Mouse (Mus musculus) MEL (cell line): ENCODE measurements around the gene Kdm4a. TPM values are rescaled to one million over a fixed set of nuclear protein-coding genes. Genes with fewer than 3 reads are reported as not detected.

Experiments
- DNase-seq: peaks from one replicate; pipeline ENCODE4 v3.0.0; 2011; ENCODE audit warnings: low read depth, low spot score
- H3K27ac ChIP-seq: 2 replicates; pipeline ENCODE4 v1.5.1; 2012; ENCODE audit warnings: low read depth, mild to moderate bottlenecking, control low read depth, low read length, moderate library complexity; ENCODE audit not compliant: control insufficient read depth
- H3K27me3 ChIP-seq, 2 experiments: fragments of 150-350 bp in 1 of 2; sonication (generic) in 1 of 2; 2 replicates each; pipeline ENCODE4 v1.6.1; 2012; ENCODE audit warnings: low read length in 2 of 2, mild to moderate bottlenecking in 2 of 2, improper control_type of control experiment in 1 of 2, moderate library complexity in 1 of 2; ENCODE audit not compliant: insufficient read depth in 2 of 2, control insufficient read depth in 1 of 2
- H3K36me3 ChIP-seq, 2 experiments: 2 replicates each; pipeline ENCODE4 v1.6.1; 2012 to 2014; ENCODE audit warnings: low read length in 2 of 2, improper control_type of control experiment in 1 of 2, inconsistent platforms in 1 of 2, mild to moderate bottlenecking in 1 of 2; ENCODE audit not compliant: insufficient read depth in 2 of 2, control insufficient read depth in 1 of 2
- H3K4me1 ChIP-seq, 2 experiments: fragments of 150-350 bp in 1 of 2; sonication (generic) in 1 of 2; 2 replicates each; pipeline ENCODE4 v1.6.1; 2012; ENCODE audit warnings: low read length in 2 of 2, improper control_type of control experiment in 1 of 2, mild to moderate bottlenecking in 1 of 2; ENCODE audit not compliant: insufficient read depth in 2 of 2, control insufficient read depth in 1 of 2
- H3K4me3 ChIP-seq, 2 experiments: fragments of 150-350 bp in 1 of 2; sonication (generic) in 1 of 2; 2 replicates each; pipeline ENCODE4 v1.5.1; 2012; ENCODE audit warnings: low read depth in 2 of 2, low read length in 2 of 2, mild to moderate bottlenecking in 2 of 2, moderate library complexity in 2 of 2, control low read depth in 1 of 2, improper control_type of control experiment in 1 of 2; ENCODE audit not compliant: control insufficient read depth in 1 of 2, insufficient read depth in 1 of 2
- H3K79me2 ChIP-seq: 2 replicates; pipeline ENCODE4 v1.6.1; 2012; ENCODE audit warnings: mild to moderate bottlenecking, low read length, moderate library complexity; ENCODE audit not compliant: control insufficient read depth, poor library complexity, insufficient read depth
- H3K9ac ChIP-seq: 2 replicates; pipeline ENCODE4 v1.6.1; 2012; ENCODE audit warnings: low read depth, mild to moderate bottlenecking, control low read depth, low read length, moderate library complexity; ENCODE audit not compliant: control insufficient read depth, poor library complexity, severe bottlenecking
- H3K9me3 ChIP-seq: fragments of 150-350 bp; sonication (generic); replicated peaks from 2 replicates; pipeline ENCODE4 v1.6.1; 2012; ENCODE audit warnings: mild to moderate bottlenecking, low read length, improper control_type of control experiment, moderate library complexity; ENCODE audit not compliant: insufficient read depth
- CHD1 ChIP-seq: IDR thresholded peaks from 2 replicates; pipeline ENCODE4 v1.6.1; 2012; ENCODE audit warnings: low read depth, mild to moderate bottlenecking, inconsistent platforms, low read length, improper control_type of control experiment
- CTCF ChIP-seq, 3 experiments: IDR thresholded peaks in 2 of 3; conservative IDR thresholded peaks in 1 of 3; 2 replicates each; pipeline ENCODE4 v1.5.1; 2011 to 2012; ENCODE audit warnings: low read length in 3 of 3, low read depth in 2 of 3, mild to moderate bottlenecking in 2 of 3, improper control_type of control experiment in 1 of 3, inconsistent platforms in 1 of 3, mixed read lengths in 1 of 3, moderate library complexity in 1 of 3; ENCODE audit not compliant: control insufficient read depth in 1 of 3, insufficient read depth in 1 of 3, poor library complexity in 1 of 3, severe bottlenecking in 1 of 3
- ETS1 ChIP-seq: IDR thresholded peaks from 2 replicates; pipeline ENCODE4 v1.6.1; 2012; ENCODE audit warnings: low read depth, mild to moderate bottlenecking, inconsistent platforms, low read length, improper control_type of control experiment, moderate library complexity
- GABPA ChIP-seq: IDR thresholded peaks from 2 replicates; pipeline ENCODE4 v1.6.1; 2012; ENCODE audit warnings: low read depth, mild to moderate bottlenecking, inconsistent platforms, low read length, improper control_type of control experiment, moderate library complexity
- GATA1 ChIP-seq: IDR thresholded peaks from 2 replicates; pipeline ENCODE4 v1.6.1; 2011; ENCODE audit warnings: low read depth, low read length, improper control_type of control experiment
- JUND ChIP-seq: IDR thresholded peaks from 2 replicates; pipeline ENCODE4 v1.6.1; 2011; ENCODE audit warnings: low read depth, mild to moderate bottlenecking, improper control_type of control experiment, low read length
- KAT2A ChIP-seq: conservative IDR thresholded peaks from 2 replicates; pipeline ENCODE4 v1.6.1; 2012; ENCODE audit warnings: low read depth, low read length, improper control_type of control experiment, inconsistent platforms
- MAFK ChIP-seq: IDR thresholded peaks from 2 replicates; pipeline ENCODE4 v1.6.1; 2011; ENCODE audit warnings: low read depth, mild to moderate bottlenecking, low read length, improper control_type of control experiment, borderline replicate concordance
- MAX ChIP-seq: IDR thresholded peaks from 2 replicates; pipeline ENCODE4 v1.6.1; 2011; ENCODE audit warnings: low read length, improper control_type of control experiment
- MEF2A ChIP-seq: IDR thresholded peaks from 2 replicates; pipeline ENCODE4 v1.6.1; 2014; ENCODE audit warnings: low read depth, mild to moderate bottlenecking, inconsistent platforms, low read length, improper control_type of control experiment; ENCODE audit not compliant: poor library complexity, insufficient replicate concordance, severe bottlenecking; ENCODE audit errors: extremely low read depth
- MYB ChIP-seq: IDR thresholded peaks from 2 replicates; pipeline ENCODE4 v1.6.1; 2011; ENCODE audit warnings: mild to moderate bottlenecking, low read depth, low read length, improper control_type of control experiment
- POLR2A ChIP-seq, 2 experiments: IDR thresholded peaks; 2 replicates each; pipeline ENCODE4 v1.6.1; 2011 to 2012; ENCODE audit warnings: low read length in 2 of 2, mild to moderate bottlenecking in 2 of 2, control low read depth in 1 of 2, improper control_type of control experiment in 1 of 2, low read depth in 1 of 2, moderate library complexity in 1 of 2; ENCODE audit not compliant: control insufficient read depth in 1 of 2, insufficient read depth in 1 of 2, poor library complexity in 1 of 2
- POLR2AphosphoS2 ChIP-seq: IDR thresholded peaks from 2 replicates; pipeline ENCODE4 v1.6.1; 2011; ENCODE audit warnings: low read length, improper control_type of control experiment
- POLR2AphosphoS5 ChIP-seq: IDR thresholded peaks from 2 replicates; pipeline ENCODE4 v1.6.1; 2012; ENCODE audit warnings: low read depth, borderline replicate concordance, mild to moderate bottlenecking, inconsistent platforms, low read length, moderate library complexity, mixed read lengths
- RAD21 ChIP-seq: IDR thresholded peaks from 2 replicates; pipeline ENCODE4 v1.6.1; 2011; ENCODE audit warnings: mild to moderate bottlenecking, low read depth, low read length, improper control_type of control experiment
- SIN3A ChIP-seq: IDR thresholded peaks from 2 replicates; pipeline ENCODE4 v1.6.1; 2012; ENCODE audit warnings: low read length, improper control_type of control experiment, inconsistent platforms
- SMC3 ChIP-seq: IDR thresholded peaks from 2 replicates; pipeline ENCODE4 v1.6.1; 2011; ENCODE audit warnings: low read depth, low read length, improper control_type of control experiment
- TAL1 ChIP-seq: IDR thresholded peaks from 2 replicates; pipeline ENCODE4 v1.6.1; 2012; ENCODE audit warnings: mild to moderate bottlenecking, inconsistent platforms, low read length, moderate library complexity, mixed read lengths
- TCF12 ChIP-seq: IDR thresholded peaks from 2 replicates; pipeline ENCODE4 v1.6.1; 2014; ENCODE audit warnings: low read depth, mild to moderate bottlenecking, inconsistent platforms, low read length, improper control_type of control experiment, moderate library complexity
- ZC3H11A ChIP-seq: IDR thresholded peaks from 2 replicates; pipeline ENCODE4 v1.6.1; 2012; ENCODE audit warnings: low read depth, mild to moderate bottlenecking, inconsistent platforms, low read length, improper control_type of control experiment
- ZKSCAN1 ChIP-seq: IDR thresholded peaks from 2 replicates; pipeline ENCODE4 v1.6.1; 2012; ENCODE audit warnings: low read depth, mild to moderate bottlenecking, inconsistent platforms, low read length, improper control_type of control experiment, moderate library complexity
- ZNF384 ChIP-seq: IDR thresholded peaks from 2 replicates; pipeline ENCODE4 v1.6.1; 2012; ENCODE audit warnings: low read depth, mild to moderate bottlenecking, inconsistent platforms, low read length, improper control_type of control experiment
- polyA plus RNA-seq, 2 experiments: library from polyadenylated mRNA; stranded (reverse) in 1 of 2; unstranded in 1 of 2; fragments of >175 nt in 1 of 2; fragments of >200 nt in 1 of 2; gene quantifications; 2 replicates each; pipeline versions ENCODE4 v1.2.1 to v1.2.4; 2012; ENCODE audit warnings: low replicate concordance in 2 of 2, low read depth in 1 of 2; ENCODE audit not compliant: insufficient read length in 2 of 2, insufficient read depth in 1 of 2, missing spikeins in 1 of 2
- total RNA-seq: library from RNA; depleted of rRNA; stranded (reverse); fragments of 300-350 nt; gene quantifications from 2 replicates; pipeline ENCODE4 v1.2.3, GENCODE M21; 2012

Kdm4a gene
- total and polyA plus RNA-seq, 3 experiments = 31.4 to 49.6 TPM; not detected in 1

- Histone ChIP-seq H3K79me2 (no peaks in the 10 kb centered on the region), H3K36me3 (no peaks in the 10 kb centered on the region), H3K4me1 (peaks cover 0 to 4% of the 10 kb centered on the region in 2 experiments; a peak in 1 of 4 replicates), H3K9me3 (no peaks in the 10 kb centered on the region), H3K27me3 (no peaks in the 10 kb centered on the region), H3K27ac (no peak overlapping the region), H3K9ac (no peak overlapping the region), H3K4me3 (no peak overlapping the region)
- TF ChIP-seq ZNF384 (no peak), SMC3 (peak; percentile 51), RAD21 (peak; percentile 25), GATA1 (0 out of 2 replicates have a peak, but pooled peaks have one; percentile 12), CTCF (IDR thresholded peaks at IDR 0.05 in 2 of 3, conservative IDR thresholded peaks at IDR 0.05 in 1 of 3; ENCODE audit: control insufficient read depth in 1 of 3, insufficient read depth in 1 of 3, low read depth in 2 of 3, low read length in 3 of 3, poor library complexity in 1 of 3, severe bottlenecking in 1 of 3) (peak in 2 of 3 experiments; percentile 37 to 57; a peak in 3 of 6 replicates), ZKSCAN1 (no peak)
- peak; percentile 62 for DNase-seq
Observed at GRCm38 (mm10) chr4:118221261-118221660, 41.4 kb upstream of the Kdm4a start.

- Histone ChIP-seq H3K4me3 (no peak overlapping the region), H3K4me1 (peaks cover 0 to 4% of the 10 kb centered on the region in 2 experiments; a peak in 1 of 4 replicates), H3K9me3 (no peaks in the 10 kb centered on the region), H3K27ac (no peak overlapping the region), H3K27me3 (no peaks in the 10 kb centered on the region), H3K9ac (no peak overlapping the region), H3K79me2 (no peaks in the 10 kb centered on the region), H3K36me3 (no peaks in the 10 kb centered on the region)
- TF ChIP-seq POLR2AphosphoS2 = no peak
- no peak for TF ChIP-seq POLR2AphosphoS5
- TF ChIP-seq MAFK = no peak
- TF ChIP-seq MEF2A = no peak
- TF ChIP-seq TAL1 = no peak
- no peak for TF ChIP-seq ETS1
- no peak for TF ChIP-seq MYB
- TF ChIP-seq ZC3H11A = no peak
- TF ChIP-seq SIN3A = no peak
- no peak for TF ChIP-seq KAT2A
- TF ChIP-seq CHD1 = no peak
- no peak for TF ChIP-seq JUND
- TF ChIP-seq RAD21 = no peak
- TF ChIP-seq POLR2A (IDR thresholded peaks at IDR 0.05; ENCODE audit: control insufficient read depth in 1 of 2, insufficient read depth in 1 of 2, low read depth in 1 of 2, low read length in 2 of 2, poor library complexity in 1 of 2) = no peak
- TF ChIP-seq TCF12 = no peak
- no peak for TF ChIP-seq MAX
- TF ChIP-seq GABPA = no peak
- no peak for TF ChIP-seq SMC3
- DNase-seq = no peak
Observed at GRCm38 (mm10) chr4:118220756-118221155, 40.9 kb upstream of the Kdm4a start.
